Mouse (Mus musculus): ENCODE measurements around the gene Fam169a.

Fam169a gene

DNA sequence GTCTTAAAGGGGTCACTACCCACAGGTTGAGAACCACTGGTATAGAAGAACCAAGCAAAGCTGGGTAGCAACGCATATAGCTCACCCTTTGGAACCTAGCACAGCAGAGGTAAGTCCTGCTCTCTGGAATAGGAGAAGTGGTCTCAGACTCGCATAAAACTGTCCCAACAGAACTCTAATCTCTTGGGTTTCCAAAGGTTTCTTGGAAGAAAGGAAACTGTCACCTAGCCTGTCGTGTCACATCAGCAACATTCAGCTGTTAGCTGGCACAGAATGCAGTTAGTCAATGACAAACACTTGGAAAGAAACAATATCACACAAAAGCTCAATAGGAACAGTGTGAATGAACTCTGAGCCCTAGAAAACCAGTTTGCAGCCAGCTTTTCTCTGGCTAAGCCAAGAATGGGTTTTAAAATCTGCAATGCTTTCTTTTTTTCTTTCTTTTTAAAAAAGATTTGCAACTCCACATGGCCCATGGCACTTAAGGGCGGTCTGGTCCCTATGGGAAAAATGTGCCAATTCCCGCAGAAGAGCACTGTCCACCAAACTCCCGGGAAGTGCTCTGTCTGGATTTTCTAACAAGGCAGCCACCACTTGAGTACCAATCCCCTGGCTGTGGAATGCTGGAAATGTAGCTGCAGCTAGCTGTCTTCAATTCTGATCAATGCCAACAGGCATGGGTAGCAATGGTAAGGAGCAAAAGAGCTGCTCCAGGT is 113.2 kb downstream of the Fam169a start:
- no peak for DNase-seq (ENCODE audit: low read depth, low spot score)
